Mouse (Mus musculus): Measurements from ENCODE around the gene Alpk1. TPM values are rescaled to one million over a fixed set of nuclear protein-coding genes. Genes with fewer than 3 reads are reported as not detected.

Gene Alpk1
- 2.0 TPM in 2 replicates for polyA plus RNA-seq (2012; rRNA removed)

GRCm38 (mm10) chr3:127780021-127780644, at the start of gene Alpk1:
Alpk1 (minus strand) TSS chr3:127780527.

GRCm38 (mm10) chr3:127789500-127790191, 9.3 kb upstream of the Alpk1 start, which contains the start of gene Tifa:
Tifa (plus strand) TSS chr3:127789805.

GRCm38 (mm10) chr3:127633080-127634032, 147.0 kb downstream of the Alpk1 start, which contains the start of gene Neurog2:
Neurog2 (plus strand) TSS chr3:127633135.

Other genes starting within 250 kb of the Alpk1 start
- 0.20 and 0.33 TPM in 2 replicates for gene Larp7, start 227.2 kb downstream of the Alpk1 start, polyA plus RNA-seq (2012; rRNA removed)
- 0.50 and 0.71 TPM in 2 replicates for gene Zgrf1, start 227.0 kb downstream of the Alpk1 start, polyA plus RNA-seq (2012; rRNA removed)
- not detected in 2 replicates for gene Neurog2, start 147.4 kb downstream of the Alpk1 start, polyA plus RNA-seq (2012; rRNA removed)
- 1.9 and 10.8 TPM in 2 replicates for gene Tifa, start 9.3 kb upstream of the Alpk1 start, polyA plus RNA-seq (2012; rRNA removed)
- 20.0 and 27.5 TPM in 2 replicates for gene Ap1ar, start 57.0 kb upstream of the Alpk1 start, polyA plus RNA-seq (2012; rRNA removed)
- gene Fam241a, start 115.8 kb upstream of the Alpk1 start, polyA plus RNA-seq (2012; rRNA removed), result 1.2 and 1.6 TPM in 2 replicates

Measured in ovary, adult 2 months (tissue).